ENCODE assay signal across 8 mouse cellular contexts in the genomic region with DNA sequence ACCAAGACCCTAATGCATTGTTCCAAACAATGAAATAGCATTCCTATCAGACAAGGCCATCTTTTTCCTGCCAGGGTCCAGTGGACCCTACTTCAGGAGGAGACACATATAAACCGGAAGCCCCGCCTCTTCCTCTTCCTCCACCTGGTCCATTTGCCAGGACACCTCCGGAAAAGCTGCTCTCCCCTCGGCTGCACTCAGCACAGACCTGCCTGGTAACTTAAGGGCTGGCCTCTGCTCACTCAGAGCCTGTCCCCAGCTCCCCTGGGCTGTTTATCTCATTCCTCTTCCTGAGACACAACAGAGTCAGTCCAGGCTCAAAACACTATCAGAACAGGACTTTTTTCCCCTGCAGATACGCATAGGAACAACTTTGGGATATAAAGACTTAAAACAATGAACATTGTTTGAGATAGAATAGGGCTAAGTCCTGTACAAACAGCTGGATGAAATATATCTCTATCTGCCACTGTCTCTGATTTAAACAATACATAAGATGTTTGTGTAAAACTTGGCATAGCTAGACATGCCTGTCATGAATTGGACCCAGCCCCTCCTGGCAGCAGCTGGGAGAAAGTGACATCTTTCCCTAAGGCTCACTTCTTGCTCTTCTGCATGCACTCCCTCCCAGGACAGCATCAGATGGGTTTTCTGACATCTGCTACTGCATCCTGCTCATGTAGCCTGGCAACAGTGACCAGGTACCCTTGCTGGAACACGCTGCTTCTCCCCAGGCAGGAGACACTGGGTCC.
DNase-seq lines count a peak whose midpoint lies in the region; ATAC-seq lines count a peak whose summit lies in the region.

No protein-coding gene starts in this region.

- H3K4me3 ChIP-seq in heart, embryonic 11.5 days (ENCODE audit: low read depth, low read length) = no peak overlapping the region
- H3K4me3 ChIP-seq in kidney, embryonic 15.5 days (replicated peaks) = no peak overlapping the region

- no peaks in the 10 kb centered on the region for H3K27me3 ChIP-seq in heart, embryonic 11.5 days (ENCODE audit: control insufficient read depth, insufficient read depth, low read length)
- no peaks in the 10 kb centered on the region for H3K27me3 ChIP-seq in kidney, embryonic 15.5 days

- no peak overlapping the region for H3K4me2 ChIP-seq in heart, embryonic 11.5 days
- no peak overlapping the region for H3K4me2 ChIP-seq in kidney, embryonic 15.5 days

- H3K4me1 ChIP-seq in heart, embryonic 11.5 days (ENCODE audit: control insufficient read depth, insufficient read depth, low read length) = peaks cover 16% of the 10 kb centered on the region
- peaks cover 13% of the 10 kb centered on the region; the same call in 1 of the 2 replicates for H3K4me1 ChIP-seq in kidney, embryonic 15.5 days

- H3K9ac ChIP-seq in heart, embryonic 11.5 days (ENCODE audit: low read depth, low read length) = no peak overlapping the region
- no peak overlapping the region for H3K9ac ChIP-seq in kidney, embryonic 15.5 days

- H3K9me3 ChIP-seq in heart, embryonic 11.5 days (replicated peaks; ENCODE audit: control insufficient read depth, low read length) = no peaks in the 10 kb centered on the region
- no peaks in the 10 kb centered on the region for H3K9me3 ChIP-seq in kidney, embryonic 15.5 days (replicated peaks)

- peak; percentile 67 to 73 for DNase-seq in adrenal gland, adult (ENCODE audit: inconsistent age in 2 of 2, low spot score in 1 of 2)
- no peak for DNase-seq in adrenal gland, postnatal 4 days (ENCODE audit: low spot score in 2 of 2)
- DNase-seq in lung, postnatal 14 days = peak; percentile 73
- no peak for DNase-seq in right cerebral cortex, adult 18-20 months
- DNase-seq in retina, postnatal 1 day = no peak
- no peak for DNase-seq in layer of hippocampus, adult 11-12 months (ENCODE audit: low spot score)

- ATAC-seq in heart, embryonic 11.5 days (replicated peaks; ENCODE audit: insufficient number of reproducible peaks, low FRiP score, low TSS enrichment) = peak; percentile 83
- peak; percentile 78 for ATAC-seq in kidney, embryonic 15.5 days (replicated peaks; ENCODE audit: low FRiP score)

- H3K36me3 ChIP-seq in heart, embryonic 11.5 days (ENCODE audit: control insufficient read depth, insufficient read depth, low read length) = no peaks in the 10 kb centered on the region
- H3K36me3 ChIP-seq in kidney, embryonic 15.5 days = no peaks in the 10 kb centered on the region

- 39% methylated on average over 6 of the region's 6 CpGs for WGBS in heart, embryonic 11.5 days (ENCODE audit: insufficient replicate concordance)
- 60% methylated on average over 6 of the region's 6 CpGs for WGBS in kidney, embryonic 15.5 days

- peak overlapping the region; percentile 2; the same call in 1 of the 2 replicates for H3K27ac ChIP-seq in heart, embryonic 11.5 days (ENCODE audit: low read depth, low read length)
- peak overlapping the region; percentile 84 for H3K27ac ChIP-seq in kidney, embryonic 15.5 days

Comparison
In these comparisons a context has a peak if more than half of its experiments do, and no peak if none do; other contexts are left out.
1. DNase-seq: peak in adrenal gland, adult (2 of 2) and lung, postnatal 14 days (single experiment); none in adrenal gland, postnatal 4 days (0 of 2), right cerebral cortex, adult 18-20 months (single experiment), retina, postnatal 1 day (single experiment) and layer of hippocampus, adult 11-12 months (single experiment).